Mouse (Mus musculus): ENCODE results near the gene Lhfpl2. TPM values are rescaled to one million over a fixed set of nuclear protein-coding genes. Genes with fewer than 3 reads are reported as not detected.

The Lhfpl2 gene
- total RNA-seq, 2 experiments from 2014 or later = 39.5 to 46.2 TPM

DNA sequence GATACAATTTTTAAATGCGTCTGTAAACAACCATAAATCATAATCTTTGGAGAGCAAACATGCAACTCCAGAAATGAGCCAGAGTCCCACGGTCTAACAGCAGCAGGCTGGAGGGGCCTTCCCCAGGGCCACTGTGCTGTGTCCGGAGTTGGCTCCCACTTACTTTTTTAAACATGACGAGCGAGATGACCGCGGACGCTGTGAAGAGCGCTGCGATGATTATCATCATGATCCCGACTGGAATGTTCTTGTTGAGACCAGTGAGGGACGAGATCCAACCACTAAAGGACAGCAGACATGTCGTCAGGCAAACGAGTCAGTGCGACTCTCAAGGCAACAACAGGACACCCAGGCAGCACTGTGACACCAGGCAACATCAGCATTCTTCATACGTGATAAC is 150.4 kb downstream of the Lhfpl2 start:
- DNase-seq (ENCODE audit: low spot score in 2 of 2) = no peak

DNA sequence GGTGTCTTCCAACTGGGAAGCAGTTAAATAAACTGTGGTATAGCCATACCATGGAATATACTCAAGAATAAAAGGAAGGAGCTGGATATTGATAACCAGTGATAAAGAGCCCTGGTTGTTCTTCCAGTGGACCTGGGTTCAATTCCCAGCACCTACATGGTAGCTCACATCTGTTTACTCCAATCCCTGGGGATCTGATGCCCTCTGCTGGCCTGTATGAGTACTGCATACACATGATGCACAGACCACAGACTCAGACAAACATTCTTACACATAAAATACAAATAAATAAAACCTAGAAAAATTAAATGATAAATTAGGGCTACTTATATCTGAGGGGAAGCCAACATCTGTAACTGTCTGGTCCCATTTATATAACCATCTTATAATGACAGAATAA is 151.3 kb downstream of the Lhfpl2 start:
- no peak for DNase-seq (ENCODE audit: low spot score in 2 of 2)

DNA sequence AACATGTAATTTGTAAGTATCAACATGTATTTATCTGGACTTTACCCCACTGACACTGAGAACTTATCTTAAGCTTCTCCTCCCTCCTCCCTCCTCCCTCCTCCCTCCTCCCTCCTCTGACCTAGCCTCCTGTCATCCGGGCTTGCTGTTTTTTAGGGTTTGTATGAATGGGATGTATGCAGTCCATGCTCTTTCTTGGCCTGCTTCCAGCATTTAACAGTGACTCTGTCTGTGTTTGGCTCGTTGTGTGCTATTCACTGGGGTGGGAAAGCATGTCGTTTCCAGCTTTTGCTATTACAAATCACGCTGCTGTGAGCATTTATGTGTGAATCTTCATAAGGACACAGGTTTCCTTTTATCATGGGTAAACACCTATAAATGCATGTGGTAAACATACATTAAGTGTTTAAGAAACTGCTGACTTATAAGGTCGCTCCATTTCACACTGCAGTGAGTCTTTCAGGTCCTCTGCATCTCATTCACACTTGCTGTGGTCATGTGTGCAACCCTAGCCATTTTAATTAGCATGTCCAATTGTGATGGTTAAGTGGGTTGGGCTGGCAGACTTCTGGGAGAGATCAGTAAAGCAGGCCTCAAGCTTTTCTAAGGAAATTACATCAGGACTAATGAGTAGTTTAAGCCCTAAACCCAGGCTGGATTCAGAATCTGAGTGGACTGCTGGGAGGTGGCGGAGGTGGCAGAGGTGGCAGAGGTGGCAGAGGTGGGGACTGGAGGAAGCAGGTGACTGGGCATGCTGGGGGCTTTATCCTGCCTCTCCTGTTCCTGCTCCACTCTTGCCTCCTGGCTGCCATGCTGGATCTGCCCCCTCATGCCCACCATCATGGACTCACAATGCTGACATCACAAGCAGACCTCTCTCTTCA is 153.9 kb downstream of the Lhfpl2 start:
- no peak for DNase-seq (ENCODE audit: low spot score in 2 of 2)

DNA sequence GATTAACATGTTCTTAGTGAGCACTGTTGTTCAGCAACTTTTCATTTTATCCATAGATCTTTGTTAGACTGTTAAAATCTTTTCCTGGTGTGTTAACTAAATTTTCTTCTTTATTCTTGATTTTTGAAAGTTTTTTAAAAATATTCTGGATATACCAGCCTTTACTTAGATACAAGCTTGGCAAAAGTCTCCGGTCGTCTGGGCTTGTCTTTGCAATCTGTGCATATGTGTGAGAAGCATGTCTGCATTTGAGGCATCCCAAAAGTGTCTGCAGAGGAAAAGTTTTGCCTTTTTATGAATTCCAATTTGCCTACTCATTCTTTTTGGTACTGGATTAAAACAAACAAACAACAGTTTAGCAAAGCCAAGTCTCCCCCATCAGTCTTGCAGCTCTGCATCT is 154.6 kb downstream of the Lhfpl2 start:
- DNase-seq (ENCODE audit: low spot score in 2 of 2) = no peak

DNA sequence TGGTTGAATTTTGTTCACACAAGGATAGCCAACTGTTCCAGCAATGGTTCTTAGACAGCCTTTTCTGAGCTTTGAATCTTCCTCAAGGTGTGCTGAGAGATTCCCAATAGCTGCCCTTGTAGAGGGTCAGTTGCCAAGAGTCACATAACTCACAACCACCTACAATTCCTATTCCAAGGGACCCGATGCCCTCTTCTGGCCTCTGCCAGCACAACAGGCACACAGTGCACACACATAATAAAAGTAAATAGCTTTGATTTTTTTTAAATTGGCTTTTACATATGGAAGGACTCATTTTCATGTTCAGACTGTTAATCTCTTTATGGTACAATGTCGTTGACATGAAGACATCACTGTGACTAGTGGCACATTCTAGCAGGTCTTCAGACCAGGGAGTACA is 155.1 kb downstream of the Lhfpl2 start:
- no peak for DNase-seq (ENCODE audit: low spot score in 2 of 2)

DNA sequence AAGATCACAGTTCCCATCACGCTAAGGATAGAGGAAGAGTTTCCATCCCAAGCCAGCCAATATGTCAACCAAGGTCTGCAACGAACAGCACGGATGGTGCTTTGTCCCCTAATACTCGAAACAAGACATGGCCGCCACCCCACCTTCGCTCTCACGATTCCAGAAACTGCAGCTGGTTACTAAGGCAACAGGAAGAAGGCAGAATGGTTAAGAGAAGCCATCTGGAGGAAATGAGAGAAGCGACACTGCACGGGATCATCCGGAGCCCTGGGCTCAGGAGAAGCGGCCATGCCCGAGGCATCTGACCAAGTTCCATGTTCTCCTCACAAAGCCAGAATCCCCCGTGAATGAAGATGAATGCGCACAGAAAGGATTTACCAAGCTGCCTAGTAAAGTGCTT is 166.0 kb downstream of the Lhfpl2 start:
- no peak for DNase-seq (ENCODE audit: low spot score in 2 of 2)

DNA sequence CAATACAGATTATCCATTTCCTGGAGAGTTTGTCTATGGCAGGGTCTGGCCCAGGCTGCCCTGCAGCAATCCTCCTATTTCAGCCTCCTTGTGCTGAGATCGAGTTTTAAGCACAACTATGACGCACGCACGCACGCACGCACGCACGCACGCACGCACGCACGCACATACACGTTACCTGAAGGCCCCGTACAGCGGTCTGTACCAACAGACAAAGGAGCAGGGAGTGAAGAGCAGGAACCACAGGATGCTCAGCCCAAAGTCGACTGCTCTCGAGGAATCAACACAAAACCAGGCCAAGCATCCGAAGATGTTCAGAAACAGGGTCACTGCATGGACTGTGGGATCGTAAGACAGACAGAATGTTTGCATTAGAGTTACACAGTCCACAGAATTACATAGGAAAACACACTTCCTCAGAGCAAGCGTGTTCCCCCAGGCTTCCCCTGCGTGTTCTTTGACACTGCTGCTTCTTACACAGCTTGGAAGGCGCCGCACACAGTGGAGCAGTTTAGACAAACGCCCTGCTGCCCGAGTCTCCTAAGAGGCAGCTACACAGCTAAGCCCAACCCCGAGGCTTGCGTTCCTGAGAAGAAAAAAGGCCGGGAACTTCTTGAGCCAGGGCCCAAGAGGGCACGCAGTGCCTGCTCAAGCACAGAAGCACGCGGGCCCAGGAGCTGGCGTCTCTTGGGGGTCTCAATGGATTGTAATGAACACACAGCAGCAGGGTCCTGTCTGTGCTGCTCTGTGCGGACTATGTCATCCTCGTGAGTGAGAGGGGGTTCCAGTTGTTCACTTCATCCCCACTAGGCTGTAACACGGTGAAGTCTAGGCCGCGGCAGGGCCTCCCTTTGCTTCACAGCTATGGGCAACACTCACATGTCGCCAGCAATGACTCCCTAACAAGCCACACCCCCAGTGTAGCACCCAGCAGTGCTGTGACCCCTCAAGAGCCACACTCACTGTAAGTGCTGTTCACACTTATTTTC is 167.4 kb downstream of the Lhfpl2 start:
- DNase-seq (ENCODE audit: low spot score in 2 of 2) = no peak

DNA sequence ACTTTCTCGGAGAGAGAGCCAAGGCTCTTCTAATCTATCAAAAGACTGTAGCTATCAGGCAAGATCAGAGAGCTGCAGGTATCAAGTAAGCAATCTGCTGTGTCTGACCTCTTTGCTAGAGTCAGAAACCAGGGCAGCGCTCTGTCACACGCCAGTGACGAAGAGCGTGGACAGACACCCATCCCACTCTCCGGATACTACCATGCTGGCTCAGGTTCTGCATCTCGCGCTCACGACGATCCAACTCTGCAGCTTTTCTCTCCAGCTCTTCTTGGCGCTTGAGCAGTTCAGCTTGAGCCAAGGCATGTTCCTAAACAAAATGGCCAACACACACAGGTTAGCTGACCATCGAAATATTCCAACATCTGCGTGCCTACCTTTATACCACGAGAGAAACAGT is 174.3 kb downstream of the Lhfpl2 start:
- DNase-seq (ENCODE audit: low spot score in 2 of 2) = no peak

DNA sequence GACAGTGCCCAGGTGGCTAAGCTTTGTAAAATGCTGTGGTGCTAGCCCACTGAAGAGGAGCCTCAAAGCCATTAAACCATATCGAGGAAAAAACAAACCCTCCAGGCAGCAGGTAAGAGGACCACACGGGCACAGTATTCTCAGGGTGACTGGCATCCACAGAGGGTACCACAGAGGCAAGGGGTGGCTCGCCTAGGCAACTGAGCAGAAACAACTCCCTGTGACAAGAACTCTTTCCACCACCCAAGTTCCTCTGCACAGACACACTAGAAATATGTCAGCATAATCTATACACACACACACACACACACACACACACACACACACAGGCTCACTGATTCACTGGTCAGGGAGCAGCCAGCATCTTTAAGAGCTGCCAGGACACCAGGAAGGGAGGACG is 181.9 kb downstream of the Lhfpl2 start:
- DNase-seq (ENCODE audit: low spot score in 2 of 2) = no peak

DNA sequence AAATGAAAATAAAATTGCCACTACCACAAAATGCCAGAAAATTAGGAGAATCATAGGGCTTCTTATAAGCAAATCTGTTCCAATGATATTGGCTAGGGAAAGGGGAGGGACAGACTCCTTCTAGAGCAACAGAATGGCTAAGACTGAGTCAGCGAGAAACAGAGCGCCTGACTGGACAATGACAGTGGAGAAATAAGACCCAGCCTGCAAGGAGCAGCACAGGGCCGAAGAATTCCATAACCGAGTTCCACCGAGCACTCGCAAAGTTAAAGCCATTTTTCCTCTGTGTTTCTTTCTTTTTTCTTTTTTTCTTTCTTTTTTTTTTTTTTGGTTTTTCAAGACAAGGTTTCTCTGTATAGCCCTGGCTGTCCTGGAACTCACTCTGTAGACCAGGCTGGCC is 182.5 kb downstream of the Lhfpl2 start:
- DNase-seq (ENCODE audit: low spot score in 2 of 2) = no peak

DNA sequence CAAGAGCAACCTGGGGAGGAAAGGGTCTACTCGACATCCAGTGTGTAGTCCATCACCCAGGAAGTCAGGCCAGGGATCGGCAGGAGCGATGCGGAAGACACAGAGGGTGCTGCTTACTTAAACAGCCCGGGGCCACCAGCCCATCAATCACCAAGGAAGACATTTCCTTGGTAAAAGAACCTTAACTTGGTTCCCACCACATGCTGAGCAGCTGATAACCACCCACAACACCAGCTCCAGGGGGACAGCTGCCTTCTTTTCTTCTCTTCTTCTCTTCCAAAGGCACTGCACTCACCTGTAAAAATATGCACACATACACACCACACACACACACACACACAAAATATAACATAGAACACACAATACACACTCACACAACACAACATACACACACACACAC is 183.3 kb downstream of the Lhfpl2 start:
- no peak for DNase-seq (ENCODE audit: low spot score in 2 of 2)

DNA sequence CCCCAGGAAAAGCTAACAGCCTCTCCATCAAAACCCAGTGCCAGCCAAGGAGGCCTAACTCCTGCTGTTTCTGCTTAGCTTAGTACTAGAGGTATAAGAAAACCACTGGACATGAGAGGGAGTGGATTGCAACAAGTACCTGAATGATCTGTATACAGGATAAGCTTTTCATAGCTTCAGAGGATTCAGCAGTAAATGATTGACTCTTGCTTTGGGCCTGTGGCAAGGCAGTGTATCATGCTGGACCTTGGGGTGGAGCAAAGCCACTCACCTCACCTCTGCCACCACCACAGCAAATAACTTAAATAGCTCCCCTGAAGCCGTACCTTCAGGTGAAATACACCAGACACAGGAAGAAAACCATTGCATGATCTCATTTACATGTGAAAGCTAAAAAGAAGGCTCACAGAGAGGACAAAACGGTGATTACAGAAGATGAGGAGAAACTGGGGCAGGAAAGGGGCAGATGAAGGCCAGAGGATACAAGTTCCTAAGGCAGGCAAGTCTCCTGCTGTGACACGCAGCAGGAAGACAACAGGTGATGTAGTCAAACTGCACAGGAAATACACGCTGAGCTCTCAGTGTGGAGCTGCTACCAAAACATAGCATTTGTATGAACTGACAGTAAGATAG is 184.4 kb downstream of the Lhfpl2 start:
- no peak for DNase-seq (ENCODE audit: low spot score in 2 of 2)

DNA sequence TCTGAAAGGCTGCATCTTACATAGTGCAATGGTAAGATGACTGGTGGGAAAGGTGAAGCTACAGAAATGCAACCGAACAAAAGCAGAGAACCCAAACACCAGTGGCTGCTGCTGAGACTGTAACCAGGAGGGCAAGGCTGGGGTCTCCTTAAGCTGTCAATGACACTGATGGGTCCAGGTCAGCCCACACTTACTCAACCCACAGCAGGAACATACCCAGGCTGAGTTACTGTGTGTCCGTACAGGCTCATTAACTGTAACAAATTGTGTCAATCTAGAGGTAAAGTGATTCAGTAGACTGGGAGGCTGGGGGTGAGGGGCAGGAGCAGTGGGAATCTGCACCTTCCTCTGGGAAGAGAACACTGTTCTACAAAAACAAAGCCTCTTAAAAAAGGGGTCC is 185.3 kb downstream of the Lhfpl2 start:
- DNase-seq (ENCODE audit: low spot score in 2 of 2) = no peak

Other genes with a start within 250 kb of the Lhfpl2 start
- gene Scamp1, start 228.1 kb downstream of the Lhfpl2 start, total RNA-seq (2021) = 100 to 1,000 TPM; 142 to 170 TPM